Mouse (Mus musculus): ENCODE measurements around the gene Pank1.

DNA sequence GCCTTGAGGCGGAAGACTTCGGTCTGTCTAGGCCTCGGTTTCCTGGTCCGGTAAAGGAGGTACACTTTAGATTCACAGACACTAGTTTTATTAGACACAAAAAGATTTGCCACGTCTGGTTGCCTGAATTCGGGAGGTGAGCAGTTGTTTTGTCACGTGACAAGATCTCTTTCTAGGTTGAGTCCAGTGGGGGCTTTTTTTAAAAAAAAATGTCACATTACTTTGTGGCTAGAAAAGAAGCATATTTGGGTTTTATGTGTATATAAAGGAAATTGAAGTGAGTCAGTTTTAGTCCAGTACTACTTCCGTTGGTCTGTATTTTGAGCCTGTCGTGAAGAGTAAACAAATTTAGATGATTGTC, 43.3 kb upstream of the Pank1 start:
- TF ChIP-seq POLR2A (IDR thresholded peaks at IDR 0.05; ENCODE audit: low read depth, low read length), result no peak
- TF ChIP-seq CTCF (IDR thresholded peaks at IDR 0.05; ENCODE audit: borderline replicate concordance, insufficient read depth, low read length), result no peak

All from embryonic fibroblast, embryonic 13.5 days (primary cell).